ENCODE assay signal across 7 mouse cellular contexts in genomic region chr14:7847746-7848232, GRCm38 (mm10). TPM values are rescaled to one million over a fixed set of nuclear protein-coding genes. Genes with fewer than 3 reads are reported as not detected.
DNase-seq lines count a peak whose midpoint lies in the region; ATAC-seq and TF ChIP-seq lines count a peak whose summit lies in the region.

No protein-coding gene starts in this region.

- in situ Hi-C loops in ES-E14 (cut with MboI; ENCODE audit: low sequenced_read_pairs in 2 of 2, unreplicated experiment in 2 of 2), result no loop called here

- H3K9me3 ChIP-seq in ES-E14 (ENCODE audit: control insufficient read depth, insufficient read depth, low read depth, low read length), result no peaks in the 10 kb centered on the region
- no peaks in the 10 kb centered on the region for H3K9me3 ChIP-seq in heart, embryonic 12.5 days (replicated peaks)
- H3K9me3 ChIP-seq in midbrain, embryonic 13.5 days, result no peaks in the 10 kb centered on the region

- H3K4me2 ChIP-seq in heart, embryonic 12.5 days, result peak overlapping the region; percentile 31; the same call in 1 of the 2 replicates
- no peak overlapping the region; the same call in 1 of the 2 replicates for H3K4me2 ChIP-seq in midbrain, embryonic 13.5 days (replicated peaks)

- H3K4me1 ChIP-seq in ES-E14 (ENCODE audit: control insufficient read depth in 2 of 2, insufficient read depth in 2 of 2, low read length in 2 of 2, poor library complexity in 1 of 2), result peaks cover 3 to 18% of the 10 kb centered on the region in 2 experiments; a peak in 3 of 4 replicates
- peaks cover 31% of the 10 kb centered on the region for H3K4me1 ChIP-seq in brown adipose tissue, adult 24 weeks (ENCODE audit: control insufficient read depth, insufficient read depth, insufficient read length, low read length)
- peaks cover 63% of the 10 kb centered on the region for H3K4me1 ChIP-seq in heart, embryonic 12.5 days (replicated peaks)
- H3K4me1 ChIP-seq in midbrain, embryonic 13.5 days (replicated peaks), result peaks cover 31% of the 10 kb centered on the region

- peak overlapping the region; percentile 52; the same call in 1 of the 2 replicates for H3K9ac ChIP-seq in ES-E14 (ENCODE audit: insufficient read depth, low read depth, low read length, poor library complexity, severe bottlenecking)
- H3K9ac ChIP-seq in heart, embryonic 12.5 days, result 0 out of 2 replicates have a peak overlapping the region, but pooled peaks have one; percentile 4
- no peak overlapping the region for H3K9ac ChIP-seq in midbrain, embryonic 13.5 days (replicated peaks)

- H3K27me3 ChIP-seq in heart, embryonic 12.5 days (replicated peaks), result no peaks in the 10 kb centered on the region
- H3K27me3 ChIP-seq in midbrain, embryonic 13.5 days, result no peaks in the 10 kb centered on the region

- H3K27ac ChIP-seq in ES-E14 (ENCODE audit: insufficient read depth, low read depth, low read length, poor library complexity, severe bottlenecking), result peak overlapping the region; percentile 80
- H3K27ac ChIP-seq in brown adipose tissue, adult 24 weeks (replicated peaks; ENCODE audit: low read depth, low read length), result peak overlapping the region; percentile 61
- H3K27ac ChIP-seq in heart, embryonic 12.5 days (ENCODE audit: poor library complexity, severe bottlenecking), result peak overlapping the region; percentile 77
- no peak overlapping the region; the same call in 1 of the 2 replicates for H3K27ac ChIP-seq in midbrain, embryonic 13.5 days

- peak; percentile 53 for DNase-seq in ES-E14 (ENCODE audit: low read depth, low spot score)
- DNase-seq in adrenal gland, adult 2 months, result no peak
- DNase-seq in layer of hippocampus, adult 9-11 months, result no peak

- H3K36me3 ChIP-seq in ES-E14 (ENCODE audit: control insufficient read depth, insufficient read depth, low read length, poor library complexity, severe bottlenecking), result peaks cover 3% of the 10 kb centered on the region; the same call in 1 of the 2 replicates
- no peaks in the 10 kb centered on the region for H3K36me3 ChIP-seq in heart, embryonic 12.5 days
- no peaks in the 10 kb centered on the region for H3K36me3 ChIP-seq in midbrain, embryonic 13.5 days

- ATAC-seq in heart, embryonic 12.5 days (ENCODE audit: insufficient number of reproducible peaks, low FRiP score), result no peak
- peak; percentile 80 for ATAC-seq in midbrain, embryonic 13.5 days
- ATAC-seq in activated CD4-positive, CD25-positive, alpha-beta regulatory T cell, adult 4 months, result no peak

- H3K4me3 ChIP-seq in ES-E14 (ENCODE audit: insufficient read depth in 1 of 2, low read depth in 1 of 2, low read length in 2 of 2, poor library complexity in 1 of 2, severe bottlenecking in 1 of 2), result no peak overlapping the region
- H3K4me3 ChIP-seq in brown adipose tissue, adult 24 weeks (ENCODE audit: insufficient read depth, low read depth, low read length), result no peak overlapping the region
- H3K4me3 ChIP-seq in heart, embryonic 12.5 days, result no peak overlapping the region
- no peak overlapping the region for H3K4me3 ChIP-seq in midbrain, embryonic 13.5 days (replicated peaks)

- WGBS in heart, embryonic 12.5 days, result 21% methylated on average over 5 of the region's 5 CpGs
- 12% methylated on average over 5 of the region's 5 CpGs for WGBS in midbrain, embryonic 13.5 days

TF ChIP-seq in ES-E14, 5 proteins besides CTCF, POLR2A, EP300 and RAD21:
- TF ChIP-seq ZNF384 (IDR thresholded peaks at IDR 0.05; ENCODE audit: low read depth, low read length) (no peak), ZC3H11A (IDR thresholded peaks at IDR 0.05; ENCODE audit: borderline replicate concordance, low read depth, low read length) (no peak)
TF ChIP-seq in ES-E14: peak in this region for 0.

RNA-seq across cellular contexts. Expression of gene Flnb, which starts 30.0 kb away (rescaled TPM):
- total RNA-seq in ES-E14 (2012; rRNA removed), result 350 and 387 TPM in 2 replicates
- 7.8 and 14.1 TPM in 2 replicates for polyA plus RNA-seq in brown adipose tissue, adult 24 weeks (2012; ENCODE audit: insufficient read depth, insufficient read length, missing spikeins)
- 15.1 and 28.3 TPM in 2 replicates for polyA plus RNA-seq in heart, embryonic 12.5 days (2016; fragmentation: Nextera tagmentation; extraction: Ambion mirVana)
- polyA plus RNA-seq in midbrain, embryonic 13.5 days (2015; fragmentation: Nextera tagmentation; extraction: Ambion mirVana), result 10.8 and 11.3 TPM in 2 replicates
- 10 to 100 TPM; 40.8 to 44.9 TPM for total RNA-seq in adrenal gland, adult 2 months (2021)
- 8.8 and 8.9 TPM in 2 replicates for polyA plus RNA-seq in adrenal gland, adult 2 months (2012; rRNA removed)
- 1 to 10 TPM; 5.1 to 6.6 TPM for polyA plus RNA-seq in activated CD4-positive, CD25-positive, alpha-beta regulatory T cell, adult 4 months (2017; shearing (Covaris generic))

RNA-seq across cellular contexts. Expression of gene Gm26661, which starts 56.4 kb away (rescaled TPM):
- total RNA-seq in ES-E14 (2012; rRNA removed), result not detected in 2 replicates
- not detected in 2 replicates for polyA plus RNA-seq in brown adipose tissue, adult 24 weeks (2012; ENCODE audit: insufficient read depth, insufficient read length, missing spikeins)
- not detected in 2 replicates for polyA plus RNA-seq in heart, embryonic 12.5 days (2016; fragmentation: Nextera tagmentation; extraction: Ambion mirVana)
- not detected in 2 replicates for polyA plus RNA-seq in midbrain, embryonic 13.5 days (2015; fragmentation: Nextera tagmentation; extraction: Ambion mirVana)
- not detected for total RNA-seq in adrenal gland, adult 2 months (2021)
- polyA plus RNA-seq in adrenal gland, adult 2 months (2012; rRNA removed), result not detected in 2 replicates
- not detected for polyA plus RNA-seq in activated CD4-positive, CD25-positive, alpha-beta regulatory T cell, adult 4 months (2017; shearing (Covaris generic))
